Mouse (Mus musculus): ENCODE data around the gene Snx20.

- TF ChIP-seq CTCF (IDR thresholded peaks at IDR 0.05; ENCODE audit: insufficient read depth, low read length) = no peak
- TF ChIP-seq POLR2A (IDR thresholded peaks at IDR 0.05; ENCODE audit: borderline replicate concordance, extremely low read depth, low read depth, low read length) = no peak
These were observed 11.7 kb downstream of the Snx20 start for GRCm38 (mm10) chr8:88624276-88624675.

Measured in lung, adult 2 months (tissue).